Mouse (Mus musculus): ENCODE data around the gene Mindy4b-ps. TPM values are rescaled to one million over a fixed set of nuclear protein-coding genes. Genes with fewer than 3 reads are reported as not detected.

Mindy4b-ps gene
- total and polyA plus RNA-seq, 3 experiments = 0.27 TPM; not detected in 2

DNA sequence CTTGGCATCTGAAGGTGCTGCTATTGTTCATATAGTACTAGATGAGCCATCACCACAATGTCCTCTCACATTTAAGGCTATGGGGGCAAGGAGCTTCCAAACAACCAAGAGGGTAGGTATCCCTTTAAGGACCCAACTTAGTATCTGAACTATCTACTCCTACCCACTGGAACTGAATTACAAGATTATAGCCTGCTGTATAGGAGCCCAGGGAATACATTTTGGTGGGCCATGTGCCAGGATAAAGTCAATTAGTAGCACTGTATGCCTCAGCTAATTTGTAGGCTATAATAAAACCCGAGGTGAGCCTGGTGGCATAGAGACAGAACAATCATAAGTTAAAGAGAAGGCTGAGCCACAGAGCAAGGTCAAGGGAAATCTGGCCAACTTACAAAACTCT, 65.7 kb downstream of the Mindy4b-ps start:
- TF ChIP-seq TAL1 (conservative IDR thresholded peaks at IDR 0.05; ENCODE audit: low read depth, low read length) (no peak), GATA2 (IDR thresholded peaks at IDR 0.05; ENCODE audit: borderline replicate concordance, low read depth, low read length) (no peak), POLR2AphosphoS5 (IDR thresholded peaks at IDR 0.05; ENCODE audit: insufficient replicate concordance, low read depth, low read length) (no peak), CTCF (IDR thresholded peaks at IDR 0.05; ENCODE audit: low read depth, low read length) (no peak), GATA1 (IDR thresholded peaks at IDR 0.05; ENCODE audit: borderline replicate concordance, low read length) (no peak)
- DNase-seq (ENCODE audit: low spot score) = no peak
- no peaks in the 10 kb centered on the region for H3K27me3 ChIP-seq (ENCODE audit: insufficient read depth, low read length)
- no peak overlapping the region for H3K4me3 ChIP-seq (ENCODE audit: low read depth, low read length)
- no peaks in the 10 kb centered on the region for H3K9me3 ChIP-seq (replicated peaks)
- ATAC-seq (ENCODE audit: extremely low read depth, insufficient number of reproducible peaks, low FRiP score, poor library complexity, severe bottlenecking) = no peak
- H3K36me3 ChIP-seq (replicated peaks) = no peaks in the 10 kb centered on the region
- H3K4me1 ChIP-seq (ENCODE audit: insufficient read depth, low read depth, low read length) = no peaks in the 10 kb centered on the region

DNA sequence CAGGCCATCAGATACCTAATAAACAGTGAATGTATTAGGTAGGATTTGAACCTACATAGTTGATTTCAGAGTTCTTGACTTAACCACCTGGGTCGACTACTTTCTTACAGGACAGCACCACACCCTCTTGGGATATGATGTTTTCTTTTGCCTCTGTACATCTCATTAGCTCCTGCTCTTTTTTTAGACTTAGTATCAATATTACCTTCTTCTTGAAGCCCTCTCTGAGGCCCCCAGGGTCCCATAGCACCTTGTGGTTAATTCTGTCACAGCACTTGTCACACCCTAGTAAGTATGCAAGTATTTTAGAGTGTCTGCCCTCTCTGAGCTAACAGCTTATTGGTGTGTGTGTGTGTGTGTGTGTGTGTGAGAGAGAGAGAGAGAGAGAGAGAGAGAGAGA, 66.3 kb downstream of the Mindy4b-ps start:
- no peaks in the 10 kb centered on the region for H3K27me3 ChIP-seq (ENCODE audit: insufficient read depth, low read length)
- ATAC-seq (ENCODE audit: extremely low read depth, insufficient number of reproducible peaks, low FRiP score, poor library complexity, severe bottlenecking) = no peak
- no peaks in the 10 kb centered on the region for H3K36me3 ChIP-seq (replicated peaks)
- no peak for TF ChIP-seq CTCF (IDR thresholded peaks at IDR 0.05; ENCODE audit: low read depth, low read length)
- TF ChIP-seq POLR2AphosphoS5 (IDR thresholded peaks at IDR 0.05; ENCODE audit: insufficient replicate concordance, low read depth, low read length) = no peak
- TF ChIP-seq GATA2 (IDR thresholded peaks at IDR 0.05; ENCODE audit: borderline replicate concordance, low read depth, low read length) = no peak
- H3K4me1 ChIP-seq (ENCODE audit: insufficient read depth, low read depth, low read length) = no peaks in the 10 kb centered on the region
- H3K9me3 ChIP-seq (replicated peaks) = no peaks in the 10 kb centered on the region
- no peak for DNase-seq (ENCODE audit: low spot score)
- H3K4me3 ChIP-seq (ENCODE audit: low read depth, low read length) = no peak overlapping the region

DNA sequence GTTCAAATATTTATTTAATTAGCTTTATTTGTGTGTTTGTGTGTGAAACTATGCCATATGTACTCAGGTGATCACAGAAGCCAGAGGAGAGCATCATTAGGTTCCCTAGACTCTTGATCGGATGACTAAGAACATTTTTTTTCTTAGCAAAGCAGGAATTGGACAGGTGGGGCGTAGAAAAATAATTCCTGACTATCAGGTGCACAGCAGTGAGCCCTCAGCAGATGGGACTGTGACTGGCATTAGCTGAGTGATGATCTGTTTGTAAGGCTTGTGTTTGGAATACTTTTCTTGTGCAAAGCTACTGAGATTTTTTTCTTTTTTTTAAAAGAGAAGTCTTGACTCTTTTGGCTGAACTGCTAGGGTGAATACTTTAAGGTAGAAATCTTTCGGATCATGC, 67.8 kb downstream of the Mindy4b-ps start:
- H3K4me3 ChIP-seq (ENCODE audit: low read depth, low read length) = no peak overlapping the region
- no peak for TF ChIP-seq POLR2AphosphoS5 (IDR thresholded peaks at IDR 0.05; ENCODE audit: insufficient replicate concordance, low read depth, low read length)
- no peak for TF ChIP-seq CTCF (IDR thresholded peaks at IDR 0.05; ENCODE audit: low read depth, low read length)
- TF ChIP-seq TAL1 (conservative IDR thresholded peaks at IDR 0.05; ENCODE audit: low read depth, low read length) = no peak
- no peak for TF ChIP-seq GATA1 (IDR thresholded peaks at IDR 0.05; ENCODE audit: borderline replicate concordance, low read length)
- no peak for TF ChIP-seq GATA2 (IDR thresholded peaks at IDR 0.05; ENCODE audit: borderline replicate concordance, low read depth, low read length)
- no peaks in the 10 kb centered on the region for H3K4me1 ChIP-seq (ENCODE audit: insufficient read depth, low read depth, low read length)
- H3K9me3 ChIP-seq (replicated peaks) = no peaks in the 10 kb centered on the region
- DNase-seq (ENCODE audit: low spot score) (no peak), ATAC-seq (ENCODE audit: extremely low read depth, insufficient number of reproducible peaks, low FRiP score, poor library complexity, severe bottlenecking) (no peak)
- H3K36me3 ChIP-seq (replicated peaks) = no peaks in the 10 kb centered on the region
- H3K27me3 ChIP-seq (ENCODE audit: insufficient read depth, low read length) = no peaks in the 10 kb centered on the region

DNA sequence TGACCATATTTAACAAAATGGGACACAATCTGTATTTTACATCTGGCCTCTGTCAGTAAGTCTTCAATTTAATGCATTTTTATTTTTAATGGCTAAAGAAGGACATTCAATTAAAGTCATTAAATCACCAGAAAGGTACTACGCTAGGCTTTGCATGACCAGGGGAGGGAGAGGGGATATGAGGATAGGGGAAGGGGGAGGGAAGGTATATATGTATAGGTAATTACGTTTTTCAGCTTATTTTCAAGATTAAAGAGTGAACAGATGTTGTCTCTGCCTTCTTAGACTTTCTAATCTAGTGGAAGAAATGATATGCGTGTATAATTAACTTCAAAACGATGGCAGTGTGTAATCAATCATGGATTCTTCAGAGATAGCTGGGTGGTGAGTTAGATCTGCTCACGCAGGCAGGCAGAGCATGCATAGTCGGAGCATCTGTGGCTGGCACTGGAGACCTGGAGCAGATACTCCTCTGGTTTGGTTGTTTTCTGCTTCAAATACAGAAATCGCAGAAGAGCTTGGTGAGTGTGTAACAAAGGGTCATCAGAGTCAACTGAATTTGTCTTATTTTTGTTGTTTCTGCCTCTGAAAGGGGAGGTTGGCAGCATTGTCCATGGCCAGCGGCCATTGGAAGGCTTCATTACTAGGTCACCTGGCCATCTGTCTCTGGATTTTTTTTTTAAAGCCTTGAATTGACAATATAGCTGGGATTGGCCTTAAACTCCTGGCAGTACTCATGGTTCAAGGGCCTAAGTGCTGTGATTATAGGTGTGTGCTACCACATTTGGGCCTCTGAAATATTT, 70.1 kb downstream of the Mindy4b-ps start:
- no peaks in the 10 kb centered on the region for H3K27me3 ChIP-seq (ENCODE audit: insufficient read depth, low read length)

DNA sequence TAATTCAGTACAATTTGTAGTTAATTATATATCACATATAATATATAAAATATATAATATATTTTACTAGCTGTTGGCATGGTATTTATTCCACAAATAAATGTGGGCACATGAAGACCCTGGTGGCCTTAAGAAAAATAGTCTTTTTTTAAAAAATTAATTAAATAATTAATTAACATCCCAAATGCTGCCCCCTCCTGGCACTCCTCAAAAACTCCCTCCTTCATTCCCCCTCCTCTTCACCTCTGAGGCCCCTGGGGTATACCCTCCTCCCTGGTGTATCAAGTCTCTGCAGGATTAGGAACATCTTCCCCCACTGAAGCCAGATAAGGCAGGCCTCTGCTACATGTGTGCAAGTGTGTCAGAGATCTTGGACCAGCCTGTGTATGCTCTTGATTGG, 73.4 kb downstream of the Mindy4b-ps start:
- no peak for DNase-seq (ENCODE audit: low spot score)
- Histone ChIP-seq H3K4me1 (ENCODE audit: insufficient read depth, low read depth, low read length) (no peaks in the 10 kb centered on the region), H3K4me3 (ENCODE audit: low read depth, low read length) (no peak overlapping the region), H3K27me3 (ENCODE audit: insufficient read depth, low read length) (no peaks in the 10 kb centered on the region), H3K9me3 (replicated peaks) (no peaks in the 10 kb centered on the region), H3K36me3 (replicated peaks) (no peaks in the 10 kb centered on the region)
- no peak for TF ChIP-seq GATA1 (IDR thresholded peaks at IDR 0.05; ENCODE audit: borderline replicate concordance, low read length)
- no peak for TF ChIP-seq GATA2 (IDR thresholded peaks at IDR 0.05; ENCODE audit: borderline replicate concordance, low read depth, low read length)
- no peak for TF ChIP-seq CTCF (IDR thresholded peaks at IDR 0.05; ENCODE audit: low read depth, low read length)
- no peak for TF ChIP-seq POLR2AphosphoS5 (IDR thresholded peaks at IDR 0.05; ENCODE audit: insufficient replicate concordance, low read depth, low read length)
- TF ChIP-seq TAL1 (conservative IDR thresholded peaks at IDR 0.05; ENCODE audit: low read depth, low read length) = no peak
- no peak for ATAC-seq (ENCODE audit: extremely low read depth, insufficient number of reproducible peaks, low FRiP score, poor library complexity, severe bottlenecking)

More for the DNA sequence above, 70.1 kb downstream of the Mindy4b-ps start:
- no peak for DNase-seq (ENCODE audit: low spot score)
- TF ChIP-seq GATA2 (IDR thresholded peaks at IDR 0.05; ENCODE audit: borderline replicate concordance, low read depth, low read length) = no peak
- no peak for TF ChIP-seq CTCF (IDR thresholded peaks at IDR 0.05; ENCODE audit: low read depth, low read length)
- no peak for TF ChIP-seq POLR2AphosphoS5 (IDR thresholded peaks at IDR 0.05; ENCODE audit: insufficient replicate concordance, low read depth, low read length)
- TF ChIP-seq GATA1 (IDR thresholded peaks at IDR 0.05; ENCODE audit: borderline replicate concordance, low read length) = no peak
- no peak for TF ChIP-seq TAL1 (conservative IDR thresholded peaks at IDR 0.05; ENCODE audit: low read depth, low read length)
- Histone ChIP-seq H3K4me3 (ENCODE audit: low read depth, low read length) (no peak overlapping the region), H3K9me3 (replicated peaks) (no peaks in the 10 kb centered on the region), H3K36me3 (replicated peaks) (no peaks in the 10 kb centered on the region), H3K4me1 (ENCODE audit: insufficient read depth, low read depth, low read length) (no peaks in the 10 kb centered on the region)
- ATAC-seq (ENCODE audit: extremely low read depth, insufficient number of reproducible peaks, low FRiP score, poor library complexity, severe bottlenecking) = no peak

DNA sequence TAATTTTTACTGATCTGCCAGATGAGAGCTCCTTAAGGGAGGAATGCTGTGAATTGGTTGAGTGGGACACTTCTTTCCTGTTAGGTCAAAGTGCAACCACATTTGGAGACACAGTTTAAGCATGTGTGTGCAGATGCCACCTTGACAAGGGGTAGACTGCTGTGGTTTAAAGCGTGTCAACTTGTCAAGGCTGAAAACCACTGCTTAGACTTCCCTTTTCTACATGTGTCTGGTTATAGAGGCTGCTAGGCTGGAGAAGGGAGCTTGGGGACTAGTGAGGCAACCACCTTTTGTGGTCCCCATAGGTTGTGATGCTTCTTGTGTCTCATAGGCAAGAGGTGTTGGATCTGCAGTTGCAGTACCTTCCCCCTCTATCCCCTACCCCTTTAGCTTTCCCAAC, 74.2 kb downstream of the Mindy4b-ps start:
- Histone ChIP-seq H3K4me1 (ENCODE audit: insufficient read depth, low read depth, low read length) (no peaks in the 10 kb centered on the region), H3K36me3 (replicated peaks) (no peaks in the 10 kb centered on the region), H3K9me3 (replicated peaks) (no peaks in the 10 kb centered on the region), H3K4me3 (ENCODE audit: low read depth, low read length) (no peak overlapping the region), H3K27me3 (ENCODE audit: insufficient read depth, low read length) (no peaks in the 10 kb centered on the region)
- ATAC-seq (ENCODE audit: extremely low read depth, insufficient number of reproducible peaks, low FRiP score, poor library complexity, severe bottlenecking) (no peak), DNase-seq (ENCODE audit: low spot score) (no peak)
- no peak for TF ChIP-seq TAL1 (conservative IDR thresholded peaks at IDR 0.05; ENCODE audit: low read depth, low read length)
- TF ChIP-seq CTCF (IDR thresholded peaks at IDR 0.05; ENCODE audit: low read depth, low read length) = no peak
- TF ChIP-seq POLR2AphosphoS5 (IDR thresholded peaks at IDR 0.05; ENCODE audit: insufficient replicate concordance, low read depth, low read length) = no peak
- no peak for TF ChIP-seq GATA2 (IDR thresholded peaks at IDR 0.05; ENCODE audit: borderline replicate concordance, low read depth, low read length)
- TF ChIP-seq GATA1 (IDR thresholded peaks at IDR 0.05; ENCODE audit: borderline replicate concordance, low read length) = no peak
